Mouse (Mus musculus): ENCODE data around the gene Zim1. TPM values are rescaled to one million over a fixed set of nuclear protein-coding genes. Genes with fewer than 3 reads are reported as not detected.

Gene Zim1
- polyA plus RNA-seq, 1 experiment from 2014 or later, result 5.6 TPM

GRCm38 (mm10) chr7:6635831-6636230 is 60.4 kb downstream of the Zim1 start:
- DNase-seq (ENCODE audit: low spot score), result no peak
- H3K9me3 ChIP-seq (ENCODE audit: control insufficient read depth, low read length), result no peaks in the 10 kb centered on the region
- no peaks in the 10 kb centered on the region for H3K4me1 ChIP-seq (ENCODE audit: control insufficient read depth, insufficient read depth, low read length)
- no peak overlapping the region for H3K27ac ChIP-seq (replicated peaks; ENCODE audit: low read depth, low read length)
- no peaks in the 10 kb centered on the region for H3K36me3 ChIP-seq (ENCODE audit: control insufficient read depth, insufficient read depth, low read length)
- 88% methylated on average over 3 of the region's 3 CpGs for whole genome bisulfite sequencing
- no peaks in the 10 kb centered on the region for H3K27me3 ChIP-seq (ENCODE audit: control insufficient read depth, insufficient read depth, low read length)
- no peak for ATAC-seq (ENCODE audit: insufficient number of reproducible peaks, low FRiP score, low TSS enrichment, low read depth)
- H3K9ac ChIP-seq (ENCODE audit: low read length), result no peak overlapping the region
- no peak overlapping the region for H3K4me3 ChIP-seq (ENCODE audit: low read depth, low read length)
- H3K4me2 ChIP-seq (ENCODE audit: low read depth, severe bottlenecking), result no peak overlapping the region

Other genes with a start within 250 kb of the Zim1 start
- not detected in 2 replicates for gene Olfr1336, start 240.3 kb downstream of the Zim1 start, polyA plus RNA-seq (2014; fragmentation: Nextera tagmentation; extraction: Ambion mirVana)
- not detected in 2 replicates for gene Olfr1346, start 229.3 kb downstream of the Zim1 start, polyA plus RNA-seq (2014; fragmentation: Nextera tagmentation; extraction: Ambion mirVana)
- gene Olfr5, start 209.5 kb downstream of the Zim1 start, polyA plus RNA-seq (2014; fragmentation: Nextera tagmentation; extraction: Ambion mirVana), result not detected in 2 replicates
- gene Olfr1347, start 196.7 kb downstream of the Zim1 start, polyA plus RNA-seq (2014; fragmentation: Nextera tagmentation; extraction: Ambion mirVana), result not detected in 2 replicates
- gene Olfr1348, start 187.7 kb downstream of the Zim1 start, polyA plus RNA-seq (2014; fragmentation: Nextera tagmentation; extraction: Ambion mirVana), result not detected in 2 replicates
- gene Olfr1349, start 173.5 kb downstream of the Zim1 start, polyA plus RNA-seq (2014; fragmentation: Nextera tagmentation; extraction: Ambion mirVana), result not detected in 2 replicates
- not detected in 2 replicates for gene Olfr1350, start 131.6 kb downstream of the Zim1 start, polyA plus RNA-seq (2014; fragmentation: Nextera tagmentation; extraction: Ambion mirVana)
- 342 and 380 TPM in 2 replicates for gene Peg3, start 34.0 kb upstream of the Zim1 start, polyA plus RNA-seq (2014; fragmentation: Nextera tagmentation; extraction: Ambion mirVana)
- gene Usp29, start 34.1 kb upstream of the Zim1 start, polyA plus RNA-seq (2014; fragmentation: Nextera tagmentation; extraction: Ambion mirVana), result 21.5 and 22.2 TPM in 2 replicates